Mouse (Mus musculus) embryonic fibroblast, embryonic 13.5 days (primary cell): ENCODE results near the gene Cldn15.

Source experiments
- CTCF ChIP-seq: IDR thresholded peaks from 2 replicates; pipeline ENCODE4 v1.5.1; 2011; ENCODE audit warnings: mild to moderate bottlenecking, control low read depth, low read length, moderate library complexity, borderline replicate concordance; ENCODE audit not compliant: insufficient read depth
- POLR2A ChIP-seq: IDR thresholded peaks from 2 replicates; pipeline ENCODE4 v1.6.1; 2011; ENCODE audit warnings: low read depth, mild to moderate bottlenecking, control low read depth, low read length, moderate library complexity

GRCm38 (mm10) chr5:136919546-136920301 is 46.7 kb upstream of the Cldn15 start:
- no peak for TF ChIP-seq CTCF
- TF ChIP-seq POLR2A, result 0 out of 2 replicates have a peak, but pooled peaks have one; percentile 10
